Mouse (Mus musculus): ENCODE data around the gene Gm3415. TPM values are rescaled to one million over a fixed set of nuclear protein-coding genes. Genes with fewer than 3 reads are reported as not detected.
"Not testable (repeated sequence)": the region's sequence is repeated elsewhere in the genome, so short reads cannot be mapped to it uniquely, and the experiment has no call there.

Gene Gm3415
- not detected in 2 replicates for polyA plus RNA-seq (2012; rRNA removed)

- DNase-seq (ENCODE audit: low spot score), result not testable (repeated sequence)
Observed at GRCm38 (mm10) chr5:146555836-146556235, at the start of gene Gm3415. TSS of gene Gm3415 (plus strand) at chr5:146556136.

- DNase-seq (ENCODE audit: low spot score), result not testable (repeated sequence)
Observed at GRCm38 (mm10) chr5:146513823-146514222, 42.1 kb upstream of the Gm3415 start, which contains the start of gene Gm3402. TSS of gene Gm3402 (plus strand) at chr5:146514123.

GRCm38 (mm10) chr5:146525501-146525900 lies 30.4 kb upstream of the Gm3415 start, which contains the start of gene Gm3404:
TSS of gene Gm3404 (plus strand) at chr5:146525801.
- DNase-seq (ENCODE audit: low spot score), result not testable (repeated sequence)

DNA sequence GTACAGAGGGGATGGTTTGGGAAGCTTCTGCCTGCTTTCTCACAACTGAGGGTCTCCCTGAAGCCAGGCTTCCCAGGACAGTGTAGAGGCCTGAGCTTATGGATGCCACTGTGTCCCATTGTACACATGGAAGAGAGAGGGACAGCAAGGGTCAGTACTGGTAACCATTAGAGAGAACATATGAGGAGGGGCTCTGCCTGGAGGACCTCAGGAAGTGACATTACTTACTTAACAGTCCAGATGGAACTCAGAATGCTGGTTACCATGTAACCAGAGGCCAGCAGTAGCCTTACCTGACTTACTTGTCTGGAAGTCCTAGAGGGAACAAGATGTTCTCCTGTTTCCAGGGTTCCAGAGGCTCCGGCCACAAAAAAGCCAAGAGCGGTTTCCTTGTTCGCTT lies 18.6 kb upstream of the Gm3415 start, which contains the start of gene Gm3409:
Gene Gm3409 (plus strand): TSS at position 301 of the 400 bp plus-strand sequence.
- not testable (repeated sequence) for DNase-seq (ENCODE audit: low spot score)

DNA sequence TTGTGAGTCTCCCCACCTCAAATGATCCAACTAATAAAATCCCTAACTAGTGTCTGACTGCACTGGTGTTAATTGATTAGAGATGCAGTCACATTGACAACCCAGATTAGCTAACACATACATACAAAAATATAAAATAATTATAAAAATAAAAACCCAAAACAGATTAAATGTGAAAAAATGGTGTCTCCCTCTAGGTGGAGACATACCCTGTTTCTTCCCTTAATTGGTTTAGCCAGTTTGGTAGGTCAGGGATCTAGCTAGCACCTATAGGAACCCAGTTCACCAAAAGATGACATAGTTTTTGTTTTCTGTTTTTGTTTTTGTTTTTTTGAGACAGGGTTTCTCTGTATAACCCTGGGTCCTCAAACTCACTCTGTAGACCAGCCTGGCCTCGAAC lies 8.3 kb downstream of the Gm3415 start:
- no peak for DNase-seq (ENCODE audit: low spot score)

DNA sequence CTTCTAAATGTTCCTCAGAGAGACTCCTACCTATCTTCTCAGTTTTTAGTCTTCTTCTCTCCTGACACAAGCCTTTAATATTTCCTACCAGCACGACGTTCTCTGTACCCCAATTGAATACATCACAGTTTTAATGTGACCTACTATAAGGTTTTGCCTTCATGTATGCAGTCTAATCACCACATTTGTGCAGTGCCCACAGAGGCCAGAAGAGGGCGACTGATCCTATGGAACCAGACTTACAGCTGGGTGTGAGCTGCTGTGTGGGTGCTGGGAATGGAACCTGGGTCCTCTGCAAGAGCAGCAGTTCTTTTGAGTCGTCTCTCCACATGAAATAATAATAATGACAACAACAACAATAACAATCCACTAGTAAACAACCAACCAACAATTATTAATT lies 11.1 kb downstream of the Gm3415 start:
- DNase-seq (ENCODE audit: low spot score), result no peak

DNA sequence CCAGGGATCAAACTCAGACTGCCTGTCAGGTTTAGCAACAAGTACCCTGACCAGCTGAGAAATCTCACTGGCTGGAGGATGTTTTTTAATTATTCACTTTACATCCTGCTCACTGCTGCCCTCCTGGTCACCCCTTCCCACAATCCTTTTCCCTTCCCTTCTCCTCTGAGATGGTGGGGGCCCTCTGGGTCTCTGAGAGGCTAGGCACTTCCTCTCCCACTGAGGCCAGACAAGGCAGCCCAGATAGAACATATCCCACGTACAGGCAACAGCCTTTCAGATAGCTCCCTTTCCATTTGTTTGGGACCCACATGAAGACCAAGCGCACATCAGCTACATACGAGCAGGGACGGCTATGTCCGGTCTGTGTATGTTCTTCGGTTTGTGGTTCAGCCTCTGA lies 14.2 kb downstream of the Gm3415 start:
- DNase-seq (ENCODE audit: low spot score), result not testable (repeated sequence)

- DNase-seq (ENCODE audit: low spot score), result not testable (repeated sequence)
Observed at GRCm38 (mm10) chr5:146571830-146572734, 16.1 kb downstream of the Gm3415 start.

GRCm38 (mm10) chr5:146572735-146573042 lies 16.8 kb downstream of the Gm3415 start:
- DNase-seq (ENCODE audit: low spot score), result not testable (repeated sequence)

DNA sequence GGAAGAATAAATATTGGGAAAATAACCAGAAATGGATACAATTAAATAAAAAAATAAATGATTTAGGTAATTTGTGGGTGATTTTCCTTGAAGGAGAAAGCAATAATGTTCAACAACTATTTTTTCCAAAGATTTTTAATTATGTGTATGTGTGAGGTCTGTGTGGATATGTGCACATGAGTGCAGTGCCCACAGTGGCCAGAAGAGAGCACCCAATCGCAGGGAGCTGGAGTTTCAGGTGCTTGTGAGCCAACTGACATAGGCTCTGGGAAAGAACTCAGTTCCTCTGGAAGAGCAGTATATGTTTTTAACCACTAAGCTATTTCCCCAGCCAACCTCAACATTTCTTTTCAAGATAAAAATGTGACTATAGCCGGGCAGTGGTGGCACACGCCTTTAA lies 20.7 kb downstream of the Gm3415 start:
- no peak for DNase-seq (ENCODE audit: low spot score)

GRCm38 (mm10) chr5:146584156-146584477 lies 28.2 kb downstream of the Gm3415 start:
- DNase-seq (ENCODE audit: low spot score), result no peak

GRCm38 (mm10) chr5:146584478-146585306 lies 28.8 kb downstream of the Gm3415 start, which contains the start of gene Gpr12:
TSS of gene Gpr12 (minus strand) at chr5:146585239.
- no peak for DNase-seq (ENCODE audit: low spot score)

- DNase-seq (ENCODE audit: low spot score), result no peak
Observed at GRCm38 (mm10) chr5:146585307-146585651, 29.3 kb downstream of the Gm3415 start.

GRCm38 (mm10) chr5:146586357-146587070 lies 30.6 kb downstream of the Gm3415 start:
- DNase-seq (ENCODE audit: low spot score), result no peak

- no peak for DNase-seq (ENCODE audit: low spot score)
Observed at GRCm38 (mm10) chr5:146590987-146591386, 35.1 kb downstream of the Gm3415 start.

- DNase-seq (ENCODE audit: low spot score), result no peak
Observed at GRCm38 (mm10) chr5:146591636-146592035, 35.7 kb downstream of the Gm3415 start.

GRCm38 (mm10) chr5:146592580-146592979 lies 36.6 kb downstream of the Gm3415 start:
- no peak for DNase-seq (ENCODE audit: low spot score)

- no peak for DNase-seq (ENCODE audit: low spot score)
Observed at GRCm38 (mm10) chr5:146596612-146597502, 40.9 kb downstream of the Gm3415 start.

- DNase-seq (ENCODE audit: low spot score), result no peak
Observed at GRCm38 (mm10) chr5:146597503-146597874, 41.6 kb downstream of the Gm3415 start.

DNA sequence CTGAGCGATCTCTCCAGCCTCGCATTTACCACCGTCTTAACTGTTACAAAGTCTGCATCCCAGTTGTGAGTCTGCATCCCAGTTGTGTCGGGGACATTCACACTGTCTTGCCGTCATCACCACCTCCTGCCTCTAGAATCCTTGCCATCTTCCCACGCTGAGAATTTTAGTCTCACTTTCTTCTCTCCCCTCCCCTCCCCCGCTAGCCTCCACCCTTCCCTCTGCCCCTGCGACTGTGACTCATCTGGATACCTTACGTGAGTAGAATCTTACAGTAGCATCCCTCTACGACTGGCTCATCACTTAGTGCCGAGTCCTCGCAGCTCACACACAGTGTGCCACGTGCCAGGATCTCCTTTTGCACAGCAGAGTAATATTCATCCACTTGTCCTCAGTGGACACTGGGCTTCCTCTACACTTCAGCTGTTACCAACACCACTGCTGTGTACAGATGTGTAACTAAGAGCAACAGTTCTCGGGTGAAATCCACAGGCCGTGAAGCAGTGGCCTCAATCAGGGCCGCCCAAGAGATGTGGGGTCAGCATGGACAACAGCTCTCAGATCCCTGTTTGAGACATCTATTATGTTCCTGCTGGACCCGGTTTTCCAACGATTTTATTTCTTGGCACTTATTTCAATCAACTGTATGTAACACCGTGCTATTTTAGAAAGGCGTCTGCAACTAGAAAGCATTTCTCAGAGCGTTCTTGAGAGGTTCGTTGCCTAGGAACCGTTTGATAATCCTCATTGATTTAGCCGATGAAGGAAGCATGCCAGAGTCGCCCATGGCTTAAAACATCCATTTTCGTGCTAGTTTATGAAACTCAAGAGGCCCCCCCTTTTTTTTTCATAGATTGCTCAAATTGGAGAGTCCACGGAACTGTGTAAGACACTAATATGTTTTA lies 42.5 kb downstream of the Gm3415 start:
- DNase-seq (ENCODE audit: low spot score), result no peak
